Mouse (Mus musculus) embryonic fibroblast, embryonic 13.5 days (primary cell): ENCODE measurements around the gene Ablim1.

ENCODE experiments used
- CTCF ChIP-seq: IDR thresholded peaks from 2 replicates; pipeline ENCODE4 v1.5.1; 2011; ENCODE audit warnings: mild to moderate bottlenecking, control low read depth, low read length, moderate library complexity, borderline replicate concordance; ENCODE audit not compliant: insufficient read depth
- POLR2A ChIP-seq: IDR thresholded peaks from 2 replicates; pipeline ENCODE4 v1.6.1; 2011; ENCODE audit warnings: low read depth, mild to moderate bottlenecking, control low read depth, low read length, moderate library complexity

GRCm38 (mm10) chr19:56994653-56995052 lies 320.1 kb downstream of the Ablim1 start:
- TF ChIP-seq CTCF (no peak), POLR2A (no peak)
